Mouse (Mus musculus) cortical plate, adult 2 months (tissue): Measurements from ENCODE around the gene Sdhaf4.

Experiments used
- CTCF ChIP-seq: fragments of 200-500 bp; IDR thresholded peaks from 2 replicates; pipeline ENCODE4 v1.5.1; 2011; ENCODE audit warnings: mild to moderate bottlenecking, control low read depth, low read length; ENCODE audit not compliant: insufficient read depth; ENCODE audit errors: extremely low read depth
- POLR2A ChIP-seq: fragments of 200-500 bp; IDR thresholded peaks from 2 replicates; pipeline ENCODE4 v1.6.1; 2011; ENCODE audit warnings: mild to moderate bottlenecking, low read length, control low read depth; ENCODE audit not compliant: insufficient read depth; ENCODE audit errors: extremely low read depth

GRCm38 (mm10) chr1:24046730-24047510 lies 41.5 kb upstream of the Sdhaf4 start:
- TF ChIP-seq POLR2A, result no peak
- TF ChIP-seq CTCF, result no peak
